Mouse (Mus musculus): ENCODE data around the gene Il18bp. TPM values are rescaled to one million over a fixed set of nuclear protein-coding genes. Genes with fewer than 3 reads are reported as not detected.

Gene Il18bp
- polyA plus RNA-seq, 1 experiment from 2014 or later = 3.5 TPM

- DNase-seq (ENCODE audit: low spot score) (no peak), ATAC-seq (ENCODE audit: low FRiP score) (no peak)
- WGBS = 93% methylated on average over 3 of the region's 3 CpGs
- Histone ChIP-seq H3K4me3 (replicated peaks; ENCODE audit: low read length) (no peak overlapping the region), H3K27me3 (ENCODE audit: control insufficient read depth, insufficient read depth, low read length) (no peaks in the 10 kb centered on the region), H3K9ac (no peak overlapping the region), H3K9me3 (ENCODE audit: control insufficient read depth, low read length) (no peaks in the 10 kb centered on the region), H3K27ac (no peak overlapping the region), H3K4me1 (replicated peaks; ENCODE audit: control insufficient read depth, insufficient read depth, low read length) (no peaks in the 10 kb centered on the region), H3K4me2 (replicated peaks) (no peak overlapping the region), H3K36me3 (replicated peaks; ENCODE audit: control insufficient read depth, insufficient read depth) (peaks cover 100% of the 10 kb centered on the region)
Measured at GRCm38 (mm10) chr7:101994241-101994640, 24.2 kb downstream of the Il18bp start.

- 93% methylated on average over 3 of the region's 3 CpGs for WGBS
- ATAC-seq (ENCODE audit: low FRiP score) (no peak), DNase-seq (ENCODE audit: low spot score) (no peak)
Measured at GRCm38 (mm10) chr7:101985081-101985480, 33.4 kb downstream of the Il18bp start.

DNA sequence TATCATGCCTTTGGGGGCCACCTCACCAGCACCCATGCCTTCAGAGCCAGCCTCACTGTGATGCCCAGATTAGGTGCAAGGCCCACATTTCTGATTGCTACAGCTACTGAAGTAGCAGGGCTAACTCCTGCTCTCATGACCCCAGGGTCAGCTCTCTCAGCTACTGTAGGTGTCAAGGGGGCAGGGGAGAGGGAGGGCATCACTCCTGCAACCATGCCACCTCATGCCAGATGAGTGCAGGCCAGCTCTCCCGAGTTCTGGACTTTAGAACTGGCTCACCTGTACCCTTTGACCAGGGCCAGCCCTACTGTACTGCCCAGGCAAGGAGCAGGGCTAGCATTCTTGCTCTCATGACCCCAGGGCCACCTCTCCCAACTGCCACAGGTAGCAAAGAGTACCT lies 35.8 kb downstream of the Il18bp start:
- H3K27me3 ChIP-seq (ENCODE audit: control insufficient read depth, insufficient read depth, low read length) = no peaks in the 10 kb centered on the region
- H3K4me3 ChIP-seq (replicated peaks; ENCODE audit: low read length) = no peak overlapping the region
- DNase-seq (ENCODE audit: low spot score) (peak; percentile 10), ATAC-seq (ENCODE audit: low FRiP score) (no peak)
- H3K36me3 ChIP-seq (replicated peaks; ENCODE audit: control insufficient read depth, insufficient read depth) = peaks cover 48% of the 10 kb centered on the region
- H3K9ac ChIP-seq = no peak overlapping the region
- H3K4me2 ChIP-seq (replicated peaks) = no peak overlapping the region
- H3K4me1 ChIP-seq (replicated peaks; ENCODE audit: control insufficient read depth, insufficient read depth, low read length) = no peaks in the 10 kb centered on the region
- WGBS = 88% methylated on average over 1 of the region's 1 CpGs
- no peak overlapping the region for H3K27ac ChIP-seq
- H3K9me3 ChIP-seq (ENCODE audit: control insufficient read depth, low read length) = no peaks in the 10 kb centered on the region

More at GRCm38 (mm10) chr7:101985081-101985480, 33.4 kb downstream of the Il18bp start:
- H3K9ac ChIP-seq = no peak overlapping the region
- H3K4me1 ChIP-seq (replicated peaks; ENCODE audit: control insufficient read depth, insufficient read depth, low read length) = no peaks in the 10 kb centered on the region
- no peak overlapping the region for H3K27ac ChIP-seq
- H3K27me3 ChIP-seq (ENCODE audit: control insufficient read depth, insufficient read depth, low read length) = no peaks in the 10 kb centered on the region
- H3K4me2 ChIP-seq (replicated peaks) = no peak overlapping the region
- peaks cover 66% of the 10 kb centered on the region for H3K36me3 ChIP-seq (replicated peaks; ENCODE audit: control insufficient read depth, insufficient read depth)
- H3K9me3 ChIP-seq (ENCODE audit: control insufficient read depth, low read length) = no peaks in the 10 kb centered on the region
- H3K4me3 ChIP-seq (replicated peaks; ENCODE audit: low read length) = no peak overlapping the region

GRCm38 (mm10) chr7:101974505-101974904 lies 44.0 kb downstream of the Il18bp start:
- Histone ChIP-seq H3K27ac (no peak overlapping the region), H3K4me1 (replicated peaks; ENCODE audit: control insufficient read depth, insufficient read depth, low read length) (peaks cover 20% of the 10 kb centered on the region), H3K4me2 (replicated peaks) (no peak overlapping the region), H3K27me3 (ENCODE audit: control insufficient read depth, insufficient read depth, low read length) (no peaks in the 10 kb centered on the region), H3K4me3 (replicated peaks; ENCODE audit: low read length) (no peak overlapping the region), H3K9me3 (ENCODE audit: control insufficient read depth, low read length) (no peaks in the 10 kb centered on the region), H3K9ac (no peak overlapping the region), H3K36me3 (replicated peaks; ENCODE audit: control insufficient read depth, insufficient read depth) (peaks cover 13% of the 10 kb centered on the region; the same call in 1 of the 2 replicates)
- 79% methylated on average over 2 of the region's 2 CpGs for WGBS
- DNase-seq (ENCODE audit: low spot score) = no peak
- ATAC-seq (ENCODE audit: low FRiP score) = no peak

DNA sequence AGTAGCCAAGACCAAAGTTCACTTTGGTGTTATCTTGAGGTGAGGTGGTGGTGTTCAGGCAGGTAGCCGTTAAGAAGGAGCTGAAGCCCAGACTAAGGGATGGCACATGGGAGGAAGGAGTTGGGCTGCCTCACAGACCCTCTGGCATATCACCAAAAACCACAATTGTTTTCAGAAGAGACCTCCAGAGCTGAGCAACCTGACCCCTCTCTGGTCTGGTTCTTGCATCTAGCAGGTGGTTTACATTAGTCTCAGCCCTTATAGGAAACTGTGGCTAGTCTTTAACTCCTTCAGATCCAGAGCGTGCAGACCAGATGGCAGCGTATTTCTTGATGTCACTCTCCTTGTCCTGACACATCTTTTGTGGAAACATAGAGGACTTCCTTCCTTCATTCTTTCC lies 44.8 kb downstream of the Il18bp start:
- DNase-seq (ENCODE audit: low spot score) = no peak
- no peak for ATAC-seq (ENCODE audit: low FRiP score)
- H3K36me3 ChIP-seq (replicated peaks; ENCODE audit: control insufficient read depth, insufficient read depth) = peaks cover 11% of the 10 kb centered on the region; the same call in 1 of the 2 replicates
- no peak overlapping the region for H3K4me2 ChIP-seq (replicated peaks)
- no peaks in the 10 kb centered on the region for H3K9me3 ChIP-seq (ENCODE audit: control insufficient read depth, low read length)
- H3K4me1 ChIP-seq (replicated peaks; ENCODE audit: control insufficient read depth, insufficient read depth, low read length) = peaks cover 26% of the 10 kb centered on the region
- H3K27me3 ChIP-seq (ENCODE audit: control insufficient read depth, insufficient read depth, low read length) = no peaks in the 10 kb centered on the region
- no peak overlapping the region for H3K27ac ChIP-seq
- no peak overlapping the region for H3K4me3 ChIP-seq (replicated peaks; ENCODE audit: low read length)
- WGBS = 86% methylated on average over 3 of the region's 3 CpGs
- H3K9ac ChIP-seq = no peak overlapping the region

DNA sequence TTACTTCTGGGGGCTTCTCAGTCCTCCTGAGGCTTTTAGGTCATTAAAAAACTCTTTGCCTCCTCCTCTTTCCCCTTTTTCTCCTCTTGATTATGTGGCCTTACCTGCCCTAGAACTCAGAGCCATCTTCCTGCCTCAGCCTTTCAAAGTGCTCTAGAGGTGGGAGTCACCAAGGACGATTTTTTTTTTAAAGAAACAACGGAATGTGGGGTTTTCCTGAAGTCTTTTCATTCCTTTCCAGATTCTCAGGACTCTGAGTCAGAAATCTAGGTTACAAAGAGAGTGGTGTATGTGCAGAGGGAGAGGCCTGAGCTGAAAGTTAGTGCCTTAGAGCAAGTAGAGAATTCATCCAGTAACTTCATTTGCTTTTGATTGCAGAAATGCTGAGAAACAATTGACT lies 46.8 kb downstream of the Il18bp start:
- H3K4me1 ChIP-seq (replicated peaks; ENCODE audit: control insufficient read depth, insufficient read depth, low read length) = peaks cover 28% of the 10 kb centered on the region
- 60% methylated on average over 2 of the region's 2 CpGs for whole genome bisulfite sequencing
- no peak for DNase-seq (ENCODE audit: low spot score)

DNA sequence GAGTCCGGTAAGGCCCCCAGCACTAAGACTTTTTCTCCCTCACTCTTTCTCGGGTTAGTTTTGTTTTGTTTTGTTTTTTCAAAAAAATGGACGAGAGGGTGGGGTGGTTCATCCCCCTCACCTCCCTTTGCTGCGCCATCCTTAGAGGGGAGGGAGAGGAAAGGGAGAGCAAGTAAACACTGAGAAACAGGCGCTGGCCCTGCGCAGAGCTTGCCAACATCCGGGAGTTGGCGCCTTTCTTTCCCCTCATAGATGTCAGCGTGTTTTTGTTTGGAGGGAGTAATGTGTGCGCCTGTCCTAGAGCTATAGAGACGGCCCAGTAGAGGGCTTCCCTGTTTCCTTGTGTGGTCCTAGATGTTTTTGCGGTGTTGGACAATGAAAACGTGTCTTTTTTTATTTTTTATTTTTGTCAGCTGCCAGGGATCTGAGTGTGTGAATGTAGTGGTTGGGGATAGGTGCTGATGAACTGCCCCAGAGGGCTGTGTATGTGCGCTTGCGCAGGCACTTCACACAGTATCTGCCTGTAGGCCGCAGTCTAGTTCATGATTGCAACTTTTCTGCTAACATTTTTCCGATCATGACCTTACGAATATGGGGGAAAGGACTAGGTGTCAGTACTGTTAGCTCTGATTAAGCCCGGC lies 47.5 kb downstream of the Il18bp start:
- Histone ChIP-seq H3K4me3 (replicated peaks; ENCODE audit: low read length) (peak overlapping the region; percentile 83), H3K36me3 (replicated peaks; ENCODE audit: control insufficient read depth, insufficient read depth) (no peaks in the 10 kb centered on the region), H3K9me3 (ENCODE audit: control insufficient read depth, low read length) (no peaks in the 10 kb centered on the region), H3K4me1 (replicated peaks; ENCODE audit: control insufficient read depth, insufficient read depth, low read length) (peaks cover 28% of the 10 kb centered on the region), H3K27ac (peak overlapping the region; percentile 100), H3K27me3 (ENCODE audit: control insufficient read depth, insufficient read depth, low read length) (no peaks in the 10 kb centered on the region), H3K4me2 (replicated peaks) (peak overlapping the region; percentile 80), H3K9ac (peak overlapping the region; percentile 97)
- peak; percentile 81 for ATAC-seq (ENCODE audit: low FRiP score)
- DNase-seq (ENCODE audit: low spot score) = peak; percentile 81
- WGBS = 1% methylated on average over 19 of the region's 19 CpGs

More for the DNA sequence above, 46.8 kb downstream of the Il18bp start:
- Histone ChIP-seq H3K4me3 (replicated peaks; ENCODE audit: low read length) (peak overlapping the region; percentile 83), H3K9me3 (ENCODE audit: control insufficient read depth, low read length) (no peaks in the 10 kb centered on the region), H3K27ac (peak overlapping the region; percentile 100), H3K27me3 (ENCODE audit: control insufficient read depth, insufficient read depth, low read length) (no peaks in the 10 kb centered on the region), H3K4me2 (replicated peaks) (peak overlapping the region; percentile 80), H3K36me3 (replicated peaks; ENCODE audit: control insufficient read depth, insufficient read depth) (peaks cover under 1% of the 10 kb centered on the region; the same call in 1 of the 2 replicates), H3K9ac (peak overlapping the region; percentile 97)
- no peak for ATAC-seq (ENCODE audit: low FRiP score)

- 0% methylated on average over 13 of the region's 17 CpGs for WGBS
- DNase-seq (ENCODE audit: low spot score) (peak; percentile 95), ATAC-seq (ENCODE audit: low FRiP score) (peak; percentile 79)
- Histone ChIP-seq H3K4me3 (replicated peaks; ENCODE audit: low read length) (peak overlapping the region; percentile 83), H3K27me3 (ENCODE audit: control insufficient read depth, insufficient read depth, low read length) (no peaks in the 10 kb centered on the region), H3K9ac (peak overlapping the region; percentile 97), H3K27ac (peak overlapping the region; percentile 100), H3K4me2 (replicated peaks) (peak overlapping the region; percentile 80), H3K36me3 (replicated peaks; ENCODE audit: control insufficient read depth, insufficient read depth) (no peaks in the 10 kb centered on the region), H3K9me3 (ENCODE audit: control insufficient read depth, low read length) (no peaks in the 10 kb centered on the region), H3K4me1 (replicated peaks; ENCODE audit: control insufficient read depth, insufficient read depth, low read length) (peaks cover 28% of the 10 kb centered on the region)
Measured at GRCm38 (mm10) chr7:101970429-101970775, 48.1 kb downstream of the Il18bp start.

- under 1% methylated on average over 48 of the region's 53 CpGs for WGBS
- Histone ChIP-seq H3K4me3 (replicated peaks; ENCODE audit: low read length) (peak overlapping the region; percentile 83), H3K9me3 (ENCODE audit: control insufficient read depth, low read length) (no peaks in the 10 kb centered on the region), H3K27ac (peak overlapping the region; percentile 100), H3K4me2 (replicated peaks) (peak overlapping the region; percentile 80), H3K36me3 (replicated peaks; ENCODE audit: control insufficient read depth, insufficient read depth) (no peaks in the 10 kb centered on the region), H3K27me3 (ENCODE audit: control insufficient read depth, insufficient read depth, low read length) (no peaks in the 10 kb centered on the region), H3K4me1 (replicated peaks; ENCODE audit: control insufficient read depth, insufficient read depth, low read length) (peaks cover 28% of the 10 kb centered on the region), H3K9ac (peak overlapping the region; percentile 97)
- ATAC-seq (ENCODE audit: low FRiP score) (peak; percentile 89), DNase-seq (ENCODE audit: low spot score) (peak; percentile 73)
Measured at GRCm38 (mm10) chr7:101969694-101970428, 48.6 kb downstream of the Il18bp start.

Measured in hindbrain, embryonic 14.5 days (tissue).